Mouse (Mus musculus): ENCODE measurements around the gene Mrm2. TPM values are rescaled to one million over a fixed set of nuclear protein-coding genes. Genes with fewer than 3 reads are reported as not detected.

Gene Mrm2
- total RNA-seq, 2 experiments from 2014 or later: 9.0 to 11.8 TPM

- no peak for DNase-seq (ENCODE audit: low spot score in 2 of 2)
Observed at GRCm38 (mm10) chr5:140346050-140346449, 14.4 kb upstream of the Mrm2 start.

- no peak for DNase-seq (ENCODE audit: low spot score in 2 of 2)
Observed at GRCm38 (mm10) chr5:140345244-140345643, 13.5 kb upstream of the Mrm2 start.

GRCm38 (mm10) chr5:140342880-140343279, 11.2 kb upstream of the Mrm2 start:
- DNase-seq (ENCODE audit: low spot score in 2 of 2): no peak

- DNase-seq (ENCODE audit: low spot score in 2 of 2): no peak
Observed at GRCm38 (mm10) chr5:140339836-140340235, 8.1 kb upstream of the Mrm2 start.

- DNase-seq (ENCODE audit: low spot score in 2 of 2): no peak
Observed at GRCm38 (mm10) chr5:140338779-140339178, 7.1 kb upstream of the Mrm2 start.

GRCm38 (mm10) chr5:140336680-140337079, 5.0 kb upstream of the Mrm2 start:
- peak in 1 of 2 experiments; percentile 34 for DNase-seq (ENCODE audit: low spot score in 2 of 2)

- DNase-seq (ENCODE audit: low spot score in 2 of 2): no peak
Observed at GRCm38 (mm10) chr5:140333631-140334030, 1.9 kb upstream of the Mrm2 start.

- DNase-seq (ENCODE audit: low spot score in 2 of 2): no peak
Observed at GRCm38 (mm10) chr5:140332519-140332918, 821 bp upstream of the Mrm2 start.

GRCm38 (mm10) chr5:140324058-140324457, 7.6 kb downstream of the Mrm2 start:
- no peak for DNase-seq (ENCODE audit: low spot score in 2 of 2)

GRCm38 (mm10) chr5:140321756-140322575, 9.7 kb downstream of the Mrm2 start:
- DNase-seq (ENCODE audit: low spot score in 2 of 2): no peak

GRCm38 (mm10) chr5:140321042-140321755, 10.5 kb downstream of the Mrm2 start, which contains the start of the genes Mad1l1 and Nudt1:
TSS of gene Mad1l1 (minus strand) at chr5:140321552.
TSS of gene Nudt1 (plus strand) at chr5:140321656.
- peak; percentile 81 to 92 for DNase-seq (ENCODE audit: low spot score in 2 of 2)

- no peak for DNase-seq (ENCODE audit: low spot score in 2 of 2)
Observed at GRCm38 (mm10) chr5:140316716-140317115, 15.0 kb downstream of the Mrm2 start.

- DNase-seq (ENCODE audit: low spot score in 2 of 2): no peak
Observed at GRCm38 (mm10) chr5:140307602-140308001, 24.1 kb downstream of the Mrm2 start.

GRCm38 (mm10) chr5:140306016-140306415, 25.7 kb downstream of the Mrm2 start:
- no peak for DNase-seq (ENCODE audit: low spot score in 2 of 2)

GRCm38 (mm10) chr5:140298291-140298690, 33.4 kb downstream of the Mrm2 start:
- DNase-seq (ENCODE audit: low spot score in 2 of 2): no peak

GRCm38 (mm10) chr5:140292152-140292551, 39.5 kb downstream of the Mrm2 start:
- peak; percentile 45 to 86 for DNase-seq (ENCODE audit: low spot score in 2 of 2)

GRCm38 (mm10) chr5:140289161-140289560, 42.5 kb downstream of the Mrm2 start:
- no peak for DNase-seq (ENCODE audit: low spot score in 2 of 2)

GRCm38 (mm10) chr5:140288287-140288686, 43.4 kb downstream of the Mrm2 start:
- no peak for DNase-seq (ENCODE audit: low spot score in 2 of 2)

- DNase-seq (ENCODE audit: low spot score in 2 of 2): peak in 1 of 2 experiments; percentile 60
Observed at GRCm38 (mm10) chr5:140284761-140285160, 46.9 kb downstream of the Mrm2 start.

GRCm38 (mm10) chr5:140284011-140284410, 47.7 kb downstream of the Mrm2 start:
- DNase-seq (ENCODE audit: low spot score in 2 of 2): no peak

- DNase-seq (ENCODE audit: low spot score in 2 of 2): no peak
Observed at GRCm38 (mm10) chr5:140282900-140283299, 48.8 kb downstream of the Mrm2 start.

- DNase-seq (ENCODE audit: low spot score in 2 of 2): no peak
Observed at GRCm38 (mm10) chr5:140282376-140282775, 49.3 kb downstream of the Mrm2 start.
